Mouse (Mus musculus) NIH3T3 (cell line): ENCODE measurements around the gene Pdgfb.

Experiments used
- DNase-seq: peaks from one replicate; pipeline ENCODE4 v3.0.0-alpha.2; 2012; ENCODE audit warnings: low read depth

The Pdgfb gene

GRCm38 (mm10) chr15:80034913-80035312, 20.1 kb upstream of the Pdgfb start:
- DNase-seq, result no peak

- DNase-seq, result no peak
Measured at GRCm38 (mm10) chr15:80034366-80034765, 19.6 kb upstream of the Pdgfb start.

- DNase-seq, result no peak
Measured at GRCm38 (mm10) chr15:80031133-80031532, 16.4 kb upstream of the Pdgfb start.

GRCm38 (mm10) chr15:80030399-80030798, 15.6 kb upstream of the Pdgfb start:
- no peak for DNase-seq

- no peak for DNase-seq
Measured at GRCm38 (mm10) chr15:80028862-80029261, 14.1 kb upstream of the Pdgfb start.

GRCm38 (mm10) chr15:80026689-80027353, 12.0 kb upstream of the Pdgfb start:
- DNase-seq, result no peak

- no peak for DNase-seq
Measured at GRCm38 (mm10) chr15:80026061-80026460, 11.3 kb upstream of the Pdgfb start.

- DNase-seq, result peak; percentile 39
Measured at GRCm38 (mm10) chr15:80025615-80026014, 10.8 kb upstream of the Pdgfb start.

GRCm38 (mm10) chr15:80024331-80025313, 9.8 kb upstream of the Pdgfb start:
- DNase-seq, result peak; percentile 84

GRCm38 (mm10) chr15:80020516-80020915, 5.7 kb upstream of the Pdgfb start:
- DNase-seq, result no peak

GRCm38 (mm10) chr15:80019625-80020024, 4.8 kb upstream of the Pdgfb start:
- DNase-seq, result no peak

GRCm38 (mm10) chr15:80019220-80019619, 4.4 kb upstream of the Pdgfb start:
- no peak for DNase-seq

- no peak for DNase-seq
Measured at GRCm38 (mm10) chr15:80016563-80017301, 2.0 kb upstream of the Pdgfb start.

GRCm38 (mm10) chr15:80015211-80015952, 605 bp upstream of the Pdgfb start:
- DNase-seq, result no peak

GRCm38 (mm10) chr15:80014031-80014320, 801 bp downstream of the Pdgfb start:
- DNase-seq, result no peak

- DNase-seq, result no peak
Measured at GRCm38 (mm10) chr15:80013256-80014030, 1.3 kb downstream of the Pdgfb start.

GRCm38 (mm10) chr15:80012527-80013201, 2.1 kb downstream of the Pdgfb start:
- no peak for DNase-seq

GRCm38 (mm10) chr15:80011778-80012526, 2.8 kb downstream of the Pdgfb start:
- DNase-seq, result no peak

GRCm38 (mm10) chr15:80011194-80011593, 3.6 kb downstream of the Pdgfb start:
- no peak for DNase-seq

- peak; percentile 48 for DNase-seq
Measured at GRCm38 (mm10) chr15:80010182-80010558, 4.6 kb downstream of the Pdgfb start.
